Mouse (Mus musculus): Measurements from ENCODE around the gene Cort. TPM values are rescaled to one million over a fixed set of nuclear protein-coding genes. Genes with fewer than 3 reads are reported as not detected.
A peak's percentile ranks its signal among the peaks of the same experiment; 100 is the strongest.
"Not testable (repeated sequence)": the region's sequence is repeated elsewhere in the genome, so short reads cannot be mapped to it uniquely, and the experiment has no call there.

Gene Cort
- not detected for total RNA-seq (2021)

DNA sequence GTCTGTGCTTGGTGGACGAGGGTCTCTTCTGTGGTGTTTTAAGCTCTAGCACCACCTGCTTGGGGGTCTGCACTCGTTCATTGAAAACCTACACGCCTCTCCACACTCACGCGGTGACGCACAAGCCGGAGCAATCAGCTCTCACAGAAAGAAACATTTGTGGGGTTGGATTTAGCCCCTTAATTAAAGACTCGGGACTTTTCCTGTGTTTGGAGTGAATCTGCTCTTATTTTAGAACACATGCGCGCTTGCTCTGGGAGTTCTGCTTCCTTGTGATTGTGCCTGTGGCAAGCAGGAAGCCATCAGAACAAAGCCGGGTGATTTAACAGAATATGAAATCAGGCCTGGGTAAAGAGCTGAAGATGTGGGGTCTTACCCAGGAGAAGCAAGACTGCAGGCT lies at the start of gene Cort:
TSS of gene Cort (minus strand) at position 101 of the 400 bp plus-strand sequence.
- intact Hi-C loops (cut with DNase I) = no loop called here

DNA sequence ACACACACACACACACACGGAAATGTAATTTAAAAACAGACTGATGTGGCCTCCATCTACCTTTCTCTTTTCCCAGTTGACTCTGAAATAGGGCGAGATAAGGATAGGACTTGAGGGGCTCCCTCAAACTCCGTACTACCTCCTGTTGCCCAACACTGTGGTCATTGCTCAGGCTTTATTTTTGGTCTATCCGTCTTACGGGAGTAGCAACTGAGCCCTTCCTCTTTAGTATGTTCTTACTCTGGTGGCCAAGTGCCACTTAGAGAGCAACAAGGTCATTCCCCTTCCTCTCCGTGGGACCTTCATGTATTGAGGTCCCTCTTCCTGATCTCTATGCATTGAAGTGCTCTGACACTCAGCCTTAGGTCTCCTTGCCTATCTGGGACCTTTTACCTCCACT lies 47.1 kb upstream of the Cort start:
- intact Hi-C loops (cut with DNase I) = no loop called here
- no peak for DNase-seq

More for the DNA sequence above, at the start of gene Cort:
- no peak for DNase-seq

DNA sequence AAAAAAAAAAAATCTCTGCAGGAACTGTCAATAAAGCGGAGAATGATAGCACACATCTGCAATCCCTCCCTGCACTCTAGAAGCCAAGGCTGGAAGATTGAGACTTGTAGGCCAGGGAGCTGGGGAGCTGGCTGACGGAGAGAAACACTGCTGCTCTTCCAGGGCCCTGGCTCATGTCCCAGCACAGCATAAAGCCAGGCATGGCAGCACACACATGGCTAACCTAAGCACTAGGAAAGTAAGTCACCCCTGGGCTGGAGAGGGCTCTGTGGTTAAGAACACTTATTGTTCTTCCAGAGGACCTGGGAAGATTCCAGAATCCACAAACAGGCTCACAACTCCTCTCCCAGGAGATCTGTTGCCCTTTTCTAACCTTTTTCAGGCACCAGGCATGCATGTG lies 46.1 kb upstream of the Cort start:
- DNase-seq = peak; percentile 63 to 68
- intact Hi-C loops (cut with DNase I) = no loop called here

DNA sequence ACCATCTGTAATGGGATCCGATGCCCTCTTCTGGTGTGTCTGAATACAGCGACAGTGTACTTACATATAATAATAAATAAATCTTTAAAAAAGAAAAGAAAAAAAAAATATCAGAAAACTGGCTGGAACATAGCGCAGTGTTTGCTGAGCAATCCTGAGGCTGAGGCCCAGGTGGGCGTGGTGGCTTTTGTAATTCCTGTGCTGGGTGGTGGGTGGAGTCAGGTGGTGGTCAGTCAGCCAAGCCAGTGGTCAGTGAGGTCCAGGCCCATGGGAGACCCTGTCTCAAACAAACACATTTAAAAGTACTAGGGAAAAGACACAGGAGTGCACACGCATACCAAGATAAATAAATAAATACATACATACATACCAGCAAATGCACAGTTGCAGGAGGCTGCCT lies 45.5 kb upstream of the Cort start:
- intact Hi-C loops (cut with DNase I) = no loop called here
- peak; percentile 44 to 51 for DNase-seq

DNA sequence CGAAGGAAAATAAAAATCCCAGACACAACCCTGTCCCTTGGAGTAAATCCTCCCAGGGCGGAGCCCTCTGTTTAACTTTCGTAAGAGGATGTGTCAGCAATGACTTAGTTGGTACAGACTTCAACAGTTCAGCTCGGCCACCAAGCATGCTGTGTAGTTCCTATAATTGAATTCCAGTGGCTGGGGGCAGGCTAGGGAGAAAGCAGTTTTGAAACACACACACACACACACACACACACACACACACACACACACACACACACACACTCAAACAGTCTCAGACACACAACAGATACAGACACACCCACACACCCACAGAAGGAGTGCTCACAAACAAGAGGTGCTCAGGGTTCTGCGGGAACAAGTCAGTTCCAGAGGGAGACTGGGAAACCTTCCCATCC lies 45.0 kb upstream of the Cort start:
- peak; percentile 24 to 39 for DNase-seq
- intact Hi-C loops (cut with DNase I) = no loop called here

DNA sequence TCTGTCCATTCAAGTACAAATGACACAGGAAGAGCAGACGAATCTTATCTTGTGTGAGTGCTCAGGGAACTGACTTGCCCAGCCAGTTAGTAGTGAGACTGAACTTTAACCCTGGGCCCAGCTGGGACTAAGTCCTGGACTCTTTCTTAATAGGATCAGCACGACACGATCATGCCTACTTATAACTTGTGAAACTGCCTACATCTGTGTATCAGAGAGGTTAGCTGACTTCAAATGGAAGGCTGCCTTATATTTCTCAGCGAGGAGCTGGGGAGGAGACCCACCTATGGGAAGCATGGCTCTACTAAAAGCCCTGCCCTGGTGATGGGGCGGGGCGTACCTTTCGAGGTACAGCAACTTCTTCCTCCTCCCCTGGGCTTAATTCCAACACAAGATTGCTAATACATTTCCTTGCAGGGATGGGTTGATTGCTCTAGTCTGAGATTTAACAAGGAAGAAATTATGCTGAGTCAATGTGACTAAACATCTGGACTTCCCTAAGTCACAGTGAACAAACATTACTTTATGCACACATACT lies 43.9 kb upstream of the Cort start:
- intact Hi-C loops (cut with DNase I) = no loop called here
- peak in 1 of 2 experiments; percentile 33 for DNase-seq

DNA sequence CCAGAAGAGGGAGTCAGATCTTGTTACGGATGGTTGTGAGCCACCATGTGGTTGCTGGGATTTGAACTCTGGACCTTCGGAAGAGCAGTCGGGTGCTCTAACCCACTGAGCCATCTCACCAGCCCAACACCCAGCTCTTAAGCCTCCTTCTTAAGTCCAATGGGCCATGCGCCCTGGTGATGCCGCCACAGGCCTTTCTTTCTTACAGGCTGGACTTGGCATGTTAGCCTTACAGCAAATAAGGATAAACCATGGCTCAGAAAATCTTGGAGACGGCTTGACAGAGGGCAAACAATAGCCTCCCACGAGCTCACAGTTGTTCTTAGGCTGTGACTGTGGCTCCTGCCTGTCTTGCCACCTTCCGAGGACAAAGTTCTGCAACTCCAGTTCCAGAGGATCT lies 43.4 kb upstream of the Cort start:
- intact Hi-C loops (cut with DNase I) = loop anchor here (10.0 kb wide), 1 partner anchor 1025 kb away; no protein-coding TSS in a partner anchor
- DNase-seq = not testable (repeated sequence)

DNA sequence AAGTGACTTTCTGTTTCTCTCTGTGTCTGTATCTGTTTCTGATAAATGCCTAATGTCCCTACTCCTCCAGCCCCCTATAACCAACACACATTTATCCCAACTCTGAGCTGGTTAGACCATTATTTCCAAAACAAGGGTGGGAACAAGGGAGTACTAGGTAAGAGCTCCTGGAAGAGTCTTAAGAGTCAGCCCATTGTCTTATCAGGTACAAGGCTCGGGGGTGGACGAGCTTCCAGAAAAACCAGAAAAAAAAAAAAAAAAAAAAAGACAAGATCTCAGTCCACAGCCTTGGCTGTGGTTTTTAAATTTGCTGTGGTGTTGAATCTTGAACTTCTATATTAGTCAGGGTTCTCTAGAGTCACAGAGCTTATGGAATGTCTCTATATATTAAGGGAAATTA lies 41.5 kb upstream of the Cort start:
- intact Hi-C loops (cut with DNase I) = loop anchor here (10.0 kb wide), 1 partner anchor 1023 kb away; no protein-coding TSS in a partner anchor
- no peak for DNase-seq

DNA sequence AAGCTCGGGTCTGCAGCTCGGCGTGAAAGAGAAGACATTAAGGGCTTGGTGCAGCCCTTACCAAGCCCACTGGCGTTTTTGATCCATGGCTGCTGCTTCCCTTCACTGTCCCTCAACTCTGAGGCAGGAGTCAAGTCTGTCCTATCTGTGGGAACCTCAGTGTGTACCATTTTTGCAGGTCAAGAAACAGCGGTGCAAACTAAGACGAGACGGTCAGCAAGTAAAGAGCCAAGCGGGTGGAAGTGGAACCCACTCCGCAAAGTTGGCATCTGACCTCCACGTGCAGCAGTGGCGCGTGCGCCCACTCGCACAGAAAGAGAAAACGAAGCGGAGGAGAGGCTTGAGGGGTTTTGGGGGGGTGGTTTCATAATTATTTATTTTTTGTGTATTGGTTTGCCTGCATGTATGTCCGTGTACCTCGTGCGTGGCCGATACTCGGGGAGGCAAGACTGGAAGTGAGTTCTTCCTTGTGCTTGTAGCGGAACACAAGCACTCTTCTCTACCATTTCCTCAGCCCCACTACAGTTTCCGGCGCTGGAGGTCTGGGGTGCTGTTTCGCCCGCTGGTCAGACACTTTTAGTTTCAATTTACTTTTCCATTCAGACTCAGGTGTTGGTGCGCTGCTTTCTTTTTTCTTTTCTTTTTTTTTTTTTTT lies 40.5 kb upstream of the Cort start:
- intact Hi-C loops (cut with DNase I) = loop anchor here (10.0 kb wide), 1 partner anchor 1022 kb away; no protein-coding TSS in a partner anchor
- peak in 1 of 2 experiments; percentile 49 for DNase-seq

DNA sequence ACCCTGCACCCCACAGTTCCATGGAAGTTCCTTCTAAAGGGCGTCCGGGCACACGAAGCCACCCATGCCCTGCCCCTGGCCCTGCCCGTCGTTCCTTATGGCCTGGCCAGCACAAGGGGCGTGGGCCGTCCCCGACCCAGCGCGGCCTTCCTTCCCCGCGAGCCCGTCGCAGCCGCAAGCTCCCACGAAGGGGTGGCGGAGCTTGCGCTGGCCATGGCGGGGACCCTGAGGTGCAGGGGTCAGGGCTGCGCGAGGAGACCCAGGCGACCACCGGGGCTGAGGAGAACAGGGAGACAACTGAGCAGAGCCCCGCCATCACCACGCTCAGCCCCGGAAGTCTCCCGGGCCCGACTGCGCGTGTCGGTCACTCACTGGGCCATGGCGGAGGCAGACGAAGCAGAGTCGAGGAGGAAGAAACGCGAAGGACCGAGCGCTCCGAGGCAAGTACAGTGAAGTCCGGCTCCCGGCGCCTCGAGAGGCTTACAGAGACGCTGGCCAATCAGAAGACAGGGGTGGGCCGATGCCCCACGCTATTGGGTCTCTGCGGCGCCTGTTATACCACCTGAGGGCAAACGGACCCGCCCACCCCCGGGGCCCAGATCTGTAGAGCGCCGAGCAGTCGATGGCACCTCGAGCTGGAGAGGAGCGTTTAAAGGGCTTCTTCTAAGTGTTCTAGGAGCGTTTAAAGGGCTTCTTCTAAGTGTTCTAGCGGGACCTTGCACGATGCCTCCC lies 39.8 kb upstream of the Cort start, which contains the start of gene Pgd:
TSS of gene Pgd (minus strand) at position 557 of the 732 bp plus-strand sequence.
- DNase-seq = peak; percentile 93 to 96
- intact Hi-C loops (cut with DNase I) = loop anchor here (10.0 kb wide), 1 partner anchor 1022 kb away; no protein-coding TSS in a partner anchor

DNA sequence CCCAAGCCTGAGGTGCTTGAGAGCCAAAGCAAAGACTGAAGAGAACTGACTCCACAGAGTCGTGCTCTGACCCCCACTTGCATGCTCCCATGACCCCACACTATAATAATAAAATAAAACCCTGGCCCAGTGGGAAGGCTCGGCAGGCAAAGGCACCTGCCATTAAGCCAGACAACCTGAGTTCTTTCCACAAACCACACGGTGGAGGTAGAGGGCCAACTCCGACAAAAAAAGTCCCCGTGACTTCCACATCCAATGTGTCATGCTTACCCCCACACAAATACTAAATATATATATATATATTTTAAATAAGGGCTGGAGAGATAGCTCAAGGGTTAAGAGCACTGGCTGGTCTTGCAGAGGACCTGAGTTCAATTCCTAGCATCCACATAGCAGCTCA lies 37.6 kb upstream of the Cort start:
- no peak for DNase-seq
- intact Hi-C loops (cut with DNase I) = loop anchor here (10.0 kb wide), 1 partner anchor 1019 kb away; no protein-coding TSS in a partner anchor

DNA sequence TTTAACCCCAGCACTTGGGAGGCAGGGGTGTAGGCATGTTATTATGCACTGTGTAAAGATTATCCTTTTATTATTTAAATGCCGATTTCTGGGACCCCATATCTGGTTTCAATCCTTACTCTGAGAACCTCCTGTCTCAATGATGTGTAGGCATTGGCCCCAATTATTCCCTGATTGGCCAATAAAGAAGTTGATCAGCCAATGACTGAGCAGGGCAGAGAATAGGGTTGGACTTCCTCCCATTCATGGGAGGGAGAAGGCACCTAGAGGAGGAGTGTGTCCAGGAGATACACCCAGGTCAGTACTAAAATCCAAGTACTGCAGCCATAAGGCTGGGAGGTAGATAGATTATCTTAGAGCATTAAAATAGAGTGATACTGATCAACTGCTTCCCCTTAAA lies 36.6 kb upstream of the Cort start:
- DNase-seq = no peak
- intact Hi-C loops (cut with DNase I) = loop anchor here (10.0 kb wide), 1 partner anchor 1018 kb away; no protein-coding TSS in a partner anchor

DNA sequence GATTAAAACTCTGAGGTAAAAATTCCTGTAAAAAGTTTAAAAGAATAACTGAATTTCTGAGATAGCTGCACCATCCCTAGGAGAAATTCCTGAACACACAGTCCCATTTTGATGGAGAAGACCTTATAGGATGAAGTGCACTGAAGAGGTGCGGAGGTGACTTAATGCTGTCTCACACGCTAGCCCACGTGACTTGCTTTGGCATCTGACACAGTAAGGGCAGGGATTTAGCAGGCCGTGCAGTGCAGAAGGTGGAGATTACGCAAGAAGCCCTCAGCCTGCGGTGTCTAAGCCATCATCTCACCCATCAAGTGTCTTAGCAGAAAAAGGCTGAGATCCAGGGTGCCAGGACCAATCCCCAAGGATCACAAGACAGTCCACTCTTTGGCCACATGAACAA lies 34.6 kb upstream of the Cort start:
- no peak for DNase-seq
- intact Hi-C loops (cut with DNase I) = loop anchor here (10.0 kb wide), 1 partner anchor 1016 kb away; no protein-coding TSS in a partner anchor

DNA sequence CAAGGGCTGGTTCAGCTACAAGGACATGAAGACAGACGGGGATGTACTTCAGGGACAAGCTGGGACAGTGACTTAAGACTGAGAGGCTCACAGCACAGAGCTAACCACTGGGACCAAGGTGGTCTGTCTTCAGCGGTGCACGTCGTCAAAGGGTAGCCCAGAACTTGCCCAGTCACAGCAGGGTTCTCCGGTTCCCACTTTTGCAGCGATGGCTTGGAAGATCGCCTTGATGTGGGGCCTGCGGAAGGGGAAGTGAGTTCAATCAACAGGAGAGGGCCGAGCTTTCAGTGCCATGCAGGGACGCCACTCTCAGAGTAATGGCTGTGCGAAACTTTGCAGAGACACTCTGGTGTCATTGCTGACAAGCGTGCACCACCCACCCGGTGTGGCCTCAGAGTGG lies 33.3 kb upstream of the Cort start:
- intact Hi-C loops (cut with DNase I) = loop anchor here (10.0 kb wide), 1 partner anchor 1015 kb away; no protein-coding TSS in a partner anchor
- DNase-seq = no peak

DNA sequence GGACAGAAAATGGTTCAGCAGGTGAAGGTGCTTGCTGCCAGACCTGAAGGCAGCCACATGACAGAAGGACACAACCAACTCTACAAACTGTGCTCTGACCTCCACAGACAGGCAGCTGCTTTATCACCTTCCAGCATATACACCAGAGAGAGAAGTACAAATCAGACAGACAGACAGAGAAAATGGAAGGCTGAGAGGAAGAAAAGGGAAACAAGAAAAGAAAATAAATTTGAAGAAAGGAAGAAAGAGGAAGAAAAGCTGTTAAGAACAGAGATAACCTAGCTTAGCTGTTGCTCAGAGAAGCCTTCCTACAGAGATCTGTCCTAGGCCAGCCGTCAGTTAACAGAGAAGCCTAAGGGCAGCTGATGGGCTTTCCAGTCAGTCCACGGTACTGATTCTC lies 32.6 kb upstream of the Cort start:
- intact Hi-C loops (cut with DNase I) = no loop called here

DNA sequence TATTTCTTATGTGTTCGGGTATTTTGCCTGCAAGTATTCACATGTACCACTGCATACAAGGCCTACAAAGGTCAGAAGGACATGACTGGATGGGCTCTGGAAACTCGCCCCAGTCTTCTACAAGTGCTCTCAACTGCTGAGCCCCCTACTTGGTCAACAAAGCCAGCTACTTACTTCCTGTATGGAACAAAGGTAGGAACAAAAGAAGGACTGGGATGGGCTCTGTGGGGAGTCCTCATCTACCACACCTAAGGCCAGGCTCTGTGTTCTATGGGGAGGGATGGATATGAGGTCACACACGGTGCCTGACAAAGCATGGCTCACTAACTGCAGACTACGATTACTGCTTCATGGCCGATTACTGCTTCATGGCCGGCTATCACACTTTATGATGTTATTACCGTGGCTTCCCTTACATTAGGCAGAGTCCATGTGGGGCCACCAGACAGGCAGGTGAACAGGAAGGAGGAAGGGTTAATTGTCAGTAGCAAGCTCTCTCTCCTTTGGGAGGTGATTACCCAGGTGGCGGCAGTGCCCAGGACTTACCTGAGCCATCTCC lies 30.9 kb upstream of the Cort start:
- DNase-seq = no peak
- intact Hi-C loops (cut with DNase I) = no loop called here

More for the DNA sequence above, 32.6 kb upstream of the Cort start:
- DNase-seq = no peak

DNA sequence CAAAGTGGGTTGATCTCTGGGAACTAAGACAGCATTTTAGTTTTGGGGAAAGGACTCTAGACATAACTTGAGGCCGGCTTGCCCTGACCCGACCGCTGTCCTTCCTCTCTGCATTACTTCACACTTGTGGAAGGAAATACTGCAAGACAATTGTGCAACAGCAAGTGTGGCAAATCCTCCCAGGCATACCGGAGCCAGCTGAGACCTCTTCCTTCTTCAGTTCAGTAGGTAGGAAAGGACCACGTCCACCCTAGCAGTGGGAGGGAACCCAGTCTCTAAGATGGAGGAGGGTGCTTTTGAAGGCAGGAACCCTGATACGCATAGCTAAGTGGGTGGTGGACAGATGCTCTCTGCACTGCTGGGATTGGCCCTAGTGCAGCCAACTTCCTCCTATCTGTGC lies 29.1 kb upstream of the Cort start:
- intact Hi-C loops (cut with DNase I) = no loop called here
- DNase-seq = no peak

DNA sequence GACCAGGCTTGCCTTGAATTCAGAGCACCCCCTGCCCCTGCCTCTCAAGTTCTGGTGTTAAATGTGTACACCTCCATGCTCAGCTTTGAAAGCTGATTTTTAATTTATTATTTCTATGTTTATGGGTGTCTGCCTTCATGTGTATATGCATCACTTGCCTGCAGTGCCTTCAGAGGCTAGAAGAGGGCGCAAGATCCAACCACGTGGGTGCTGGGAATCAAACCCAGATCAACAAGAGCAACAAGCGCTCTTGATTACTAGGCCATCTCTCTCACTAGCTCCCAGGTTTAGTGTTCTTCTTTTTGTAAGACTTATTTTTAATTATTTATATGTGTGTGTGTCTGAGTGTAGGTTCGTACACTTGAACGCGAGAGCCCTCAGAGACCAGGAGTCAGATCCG lies 28.3 kb upstream of the Cort start:
- DNase-seq = no peak
- intact Hi-C loops (cut with DNase I) = no loop called here

DNA sequence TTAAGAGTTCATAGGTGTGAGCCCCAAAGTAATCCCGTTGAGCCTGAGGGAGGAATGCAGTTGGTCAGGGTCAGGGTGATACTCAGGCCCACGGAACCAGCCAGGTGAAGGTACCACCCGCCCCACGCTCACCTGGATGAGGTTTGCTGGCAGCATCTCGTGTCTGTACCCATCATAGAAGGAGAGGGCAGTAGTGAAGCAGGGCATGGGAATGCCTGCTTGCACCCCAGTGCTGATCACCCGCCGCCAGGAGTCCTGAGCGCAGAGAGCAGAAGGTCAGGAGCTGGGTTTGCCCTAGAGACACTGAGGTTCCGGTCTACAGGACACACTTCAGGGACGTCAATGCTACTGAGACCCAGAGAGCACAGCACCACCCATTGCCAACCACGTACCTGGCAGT lies 24.2 kb upstream of the Cort start:
- intact Hi-C loops (cut with DNase I) = no loop called here
- no peak for DNase-seq

DNA sequence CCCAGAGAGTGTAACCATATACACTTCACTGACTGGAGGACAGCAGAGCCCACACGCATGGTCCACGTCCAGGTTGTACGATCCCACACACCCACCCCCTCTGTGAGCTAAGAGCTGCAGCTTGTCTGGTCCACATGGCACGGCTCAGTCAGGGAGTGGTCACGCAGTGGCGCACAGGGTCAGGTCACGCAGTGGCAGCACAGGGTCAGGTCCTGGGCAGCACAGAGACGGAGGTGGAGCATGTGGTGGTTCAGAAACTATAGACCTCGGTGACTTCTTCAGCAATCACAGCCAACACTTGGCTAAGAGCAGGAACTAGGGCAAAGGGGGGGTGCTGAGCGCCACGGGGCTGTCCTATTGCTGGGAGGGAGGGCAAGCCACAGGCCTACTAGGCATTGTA lies 23.7 kb upstream of the Cort start:
- no peak for DNase-seq
- intact Hi-C loops (cut with DNase I) = no loop called here

DNA sequence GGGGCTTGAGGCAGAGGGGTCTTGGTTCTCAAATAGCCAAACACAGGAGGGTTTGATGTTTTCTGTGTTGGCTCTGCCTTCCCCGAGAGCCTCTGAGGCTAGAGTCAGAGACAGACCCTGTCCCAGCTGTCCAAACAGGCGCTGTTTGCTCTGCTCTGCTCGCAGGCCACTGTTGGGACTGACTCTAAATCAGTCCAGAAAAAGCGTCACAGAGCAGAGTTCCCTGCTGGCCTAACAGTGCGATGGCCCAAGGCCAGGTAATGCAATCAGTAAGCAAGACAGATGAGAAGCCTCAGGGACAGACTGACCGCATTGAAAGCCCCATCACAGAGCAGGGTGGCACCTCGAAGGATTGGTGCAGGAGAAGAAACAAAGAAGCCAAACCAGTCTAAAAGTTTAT lies 23.0 kb upstream of the Cort start:
- no peak for DNase-seq
- intact Hi-C loops (cut with DNase I) = loop anchor here (10.0 kb wide), 2 partner anchors 295 to 565 kb away; no protein-coding TSS in a partner anchor

All from heart, postnatal 36 days (tissue).